Mouse (Mus musculus): ENCODE measurements around the gene Ulk1.

DNA sequence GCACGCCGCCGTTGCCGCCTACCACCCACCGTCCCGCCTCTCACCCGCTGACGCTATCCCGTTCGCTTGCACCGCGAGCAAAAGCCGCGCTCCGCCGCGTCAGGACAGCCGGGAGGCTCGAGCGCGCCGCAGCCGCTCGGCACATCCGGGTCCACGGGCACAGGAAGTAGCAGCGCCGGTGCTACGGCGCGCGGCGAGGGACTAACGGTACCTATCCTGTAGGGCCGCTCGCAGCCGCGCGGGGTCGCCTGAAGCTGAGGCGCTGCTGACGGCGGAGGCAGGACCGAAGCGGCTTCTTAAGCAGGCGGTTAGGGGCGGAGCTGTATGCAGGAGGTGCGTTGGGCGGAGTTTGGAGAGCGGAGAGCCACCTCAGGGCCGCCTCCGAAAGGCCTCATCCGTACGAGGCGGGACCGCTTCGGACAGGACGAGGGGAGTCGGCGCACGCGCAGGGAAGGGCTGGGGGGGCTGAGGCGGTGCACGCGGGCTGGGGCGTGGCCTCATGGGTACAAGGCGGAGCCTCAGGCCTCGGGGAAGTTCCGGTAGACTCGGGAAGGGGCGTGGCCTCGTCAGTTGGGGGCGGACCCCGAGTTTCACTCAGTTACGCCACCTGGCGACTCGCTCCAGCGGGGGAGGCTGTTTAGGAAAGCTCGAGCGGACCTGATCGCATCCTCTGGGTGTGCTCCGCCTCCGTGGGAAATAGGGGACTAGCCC is 39.3 kb downstream of the Ulk1 start, which contains the start of gene Ep400:
- TF ChIP-seq CTCF (IDR thresholded peaks at IDR 0.05; ENCODE audit: low read depth): peak; percentile 87
- TF ChIP-seq EP300 (IDR thresholded peaks at IDR 0.05; ENCODE audit: low read depth): no peak
